Mouse (Mus musculus): Measurements from ENCODE around the gene Thnsl1.
"Not testable (repeated sequence)": the region's sequence is repeated elsewhere in the genome, so short reads cannot be mapped to it uniquely, and the experiment has no call there.

DNA sequence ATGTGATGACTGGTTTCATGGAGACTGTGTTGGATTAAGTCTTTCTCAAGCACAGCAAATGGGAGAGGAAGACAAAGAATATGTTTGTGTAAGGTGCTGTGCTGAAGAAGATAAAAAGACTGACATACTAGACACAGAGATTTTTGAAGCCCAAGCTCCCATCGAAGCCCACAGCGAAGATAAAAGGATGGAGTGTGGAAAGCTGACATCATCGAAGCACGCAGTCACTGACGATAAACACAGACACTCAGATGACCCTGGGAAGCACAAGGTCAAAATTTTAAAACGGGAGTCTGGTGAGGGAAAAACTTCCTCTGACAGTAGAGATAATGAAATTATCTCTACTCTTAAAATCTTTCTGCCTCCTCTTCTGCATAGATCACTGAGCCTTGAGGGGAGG is 38.6 kb downstream of the Thnsl1 start:
- TF ChIP-seq CTCF, EP300 (IDR thresholded peaks at IDR 0.05): not testable (repeated sequence)

Measured in lung, postnatal 0 days (tissue).